Mouse (Mus musculus): ENCODE measurements around the gene Xrcc6.

DNA sequence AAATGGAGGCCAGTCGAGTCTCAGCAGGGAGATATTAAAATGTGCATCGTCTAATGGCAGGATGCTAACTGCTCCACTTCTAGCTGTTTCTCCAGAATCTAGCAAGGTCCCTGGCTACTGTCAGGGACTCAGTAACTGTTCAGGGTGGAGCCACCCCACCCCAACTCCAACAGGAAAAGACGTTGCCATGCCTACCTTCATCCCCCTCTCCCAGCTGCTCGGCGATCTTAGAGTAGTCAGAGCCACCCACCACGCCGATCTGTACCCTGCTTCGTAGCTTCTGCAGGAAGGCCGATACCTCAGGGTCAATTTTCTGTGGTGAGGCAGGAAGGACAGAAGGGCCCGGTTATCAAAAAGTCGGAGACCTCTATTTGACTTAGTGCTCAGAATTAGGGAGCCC lies 30.0 kb upstream of the Xrcc6 start:
- TF ChIP-seq POLR2A (IDR thresholded peaks at IDR 0.05; ENCODE audit: extremely low read depth, insufficient read depth, low read length) (no peak), CTCF (IDR thresholded peaks at IDR 0.05; ENCODE audit: low read depth, low read length) (no peak)
